Mouse (Mus musculus) midbrain, postnatal 0 days (tissue): ENCODE data around the gene Ost4. TPM values are rescaled to one million over a fixed set of nuclear protein-coding genes. Genes with fewer than 3 reads are reported as not detected.

Experiments used
- ATAC-seq: fragments of 200-750 bp; cut with Nextera tagmentation; 2 replicates; pipeline ENCODE4 v1.8.0; 2017; ENCODE audit warnings: moderate number of reproducible peaks, mild to moderate bottlenecking, moderate TSS enrichment, moderate library complexity; ENCODE audit not compliant: low FRiP score
- DNase-seq: peaks from one replicate; pipeline ENCODE4 v3.0.0-alpha.2; 2015; ENCODE audit warnings: low spot score
- H3K27ac ChIP-seq: fragments of 300-500 bp; sonication (generic); 2 replicates; pipeline ENCODE4 v1.5.1; 2014; ENCODE audit warnings: low read depth, mild to moderate bottlenecking, low read length, mixed read lengths
- H3K27me3 ChIP-seq: fragments of 300-500 bp; sonication (generic); 2 replicates; pipeline ENCODE4 v1.6.1; 2014; ENCODE audit warnings: low read length, control low read depth, mixed read lengths; ENCODE audit not compliant: insufficient read depth
- H3K36me3 ChIP-seq: fragments of 300-500 bp; sonication (generic); 2 replicates; pipeline ENCODE4 v1.6.1; 2014; ENCODE audit warnings: low read length, control low read depth, mixed read lengths; ENCODE audit not compliant: insufficient read depth
- H3K4me1 ChIP-seq: fragments of 300-500 bp; sonication (generic); 2 replicates; pipeline ENCODE4 v1.6.1; 2014; ENCODE audit warnings: mild to moderate bottlenecking, control low read depth, antibody characterized with exemption, low read length, mixed read lengths; ENCODE audit not compliant: insufficient read depth
- H3K4me2 ChIP-seq: fragments of 300-500 bp; sonication (generic); 2 replicates; pipeline ENCODE4 v1.6.1; 2014; ENCODE audit warnings: low read depth, mild to moderate bottlenecking, low read length, mixed read lengths; ENCODE audit not compliant: poor library complexity, severe bottlenecking
- H3K4me3 ChIP-seq: fragments of 300-500 bp; sonication (generic); 2 replicates; pipeline ENCODE4 v1.5.1; 2014; ENCODE audit warnings: low read depth, mild to moderate bottlenecking, low read length, moderate library complexity
- H3K9ac ChIP-seq: fragments of 300-500 bp; sonication (generic); replicated peaks from 2 replicates; pipeline ENCODE4 v1.6.1; 2014; ENCODE audit warnings: mild to moderate bottlenecking, low read length, moderate library complexity, mixed read lengths; ENCODE audit not compliant: poor library complexity, severe bottlenecking
- H3K9me3 ChIP-seq: fragments of 300-500 bp; sonication (generic); 2 replicates; pipeline ENCODE4 v1.6.1; 2016; ENCODE audit warnings: low read length, control low read depth
- CTCF ChIP-seq: IDR thresholded peaks from 2 replicates; pipeline ENCODE4 v1.5.1; 2016; ENCODE audit warnings: antibody characterized with exemption, mild to moderate bottlenecking
- WGBS: fragments of 180-500 bp; shearing (Covaris S2); extraction: QIAGEN DNeasy Blood & Tissue Kit; methylation state at CpG from one replicate; pipeline ENCODE4 v1.1.7; 2014; 5-methylcytosine and 5-hydroxymethylcytosine counted together
- polyA plus RNA-seq: library from polyadenylated mRNA; unstranded; fragments of >200 nt; fragmentation: Nextera tagmentation; extraction: Ambion mirVana; gene quantifications from 2 replicates; pipeline ENCODE4 v1.2.1, GENCODE M21; 2015
- total RNA-seq: library from RNA; depleted of rRNA; stranded (reverse); fragments of >200 nt; gene quantifications from 2 replicates; pipeline ENCODE4 v1.2.3, GENCODE M21; 2014; rRNA removed

Gene Ost4
- 123 and 126 TPM in 2 replicates for total RNA-seq
- 175 and 201 TPM in 2 replicates for polyA plus RNA-seq

DNA sequence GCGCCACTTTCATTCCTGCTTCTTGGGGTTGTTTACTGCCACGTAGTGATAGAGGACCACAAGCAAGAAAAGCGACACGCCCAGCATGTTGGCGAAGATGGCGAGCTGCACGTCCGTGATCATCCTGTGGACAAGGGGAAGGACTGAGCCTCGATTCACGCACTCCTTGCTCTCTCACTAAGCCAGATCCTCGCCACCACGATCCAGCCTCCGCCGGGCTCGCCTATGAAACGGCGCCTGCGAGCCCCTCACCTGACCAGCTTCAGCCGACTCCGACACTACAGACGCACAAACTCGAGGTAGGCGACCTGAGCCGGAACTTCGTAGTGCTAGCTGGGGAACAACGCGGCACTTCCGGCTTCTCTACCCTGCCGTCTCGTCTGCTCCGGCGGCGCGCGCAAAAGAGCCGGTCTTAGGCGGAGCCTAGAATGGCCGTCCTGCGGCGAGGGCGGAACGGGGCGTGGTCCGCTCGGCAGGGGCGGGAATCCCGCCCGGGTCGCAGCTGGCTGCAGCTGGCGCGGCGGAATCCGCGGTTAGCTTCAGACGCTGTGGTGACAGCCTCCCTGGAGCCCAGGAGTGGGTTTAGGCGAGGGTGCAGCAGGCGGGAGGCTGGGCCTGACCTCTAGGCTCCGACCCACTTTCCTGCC lies at the start of gene Ost4:
Ost4 (minus strand) TSS at position 376 of the 647 bp plus-strand sequence.
- Histone ChIP-seq H3K27me3 (no peaks in the 10 kb centered on the region), H3K4me3 (peak within 1 kb of the TSS; percentile 68), H3K4me2 (peak within 1 kb of the TSS; percentile 91), H3K9me3 (no peaks in the 10 kb centered on the region), H3K4me1 (peaks cover 8% of the 10 kb centered on the region; the same call in 1 of the 2 replicates), H3K36me3 (peaks cover 29% of the 10 kb centered on the region), H3K9ac (peak within 1 kb of the TSS; percentile 66), H3K27ac (peak within 1 kb of the TSS; percentile 71)
- DNase-seq (peak; percentile 96), ATAC-seq (peak; percentile 94)
- no peak for TF ChIP-seq CTCF
- WGBS = under 1% methylated on average over 58 of the region's 58 CpGs

DNA sequence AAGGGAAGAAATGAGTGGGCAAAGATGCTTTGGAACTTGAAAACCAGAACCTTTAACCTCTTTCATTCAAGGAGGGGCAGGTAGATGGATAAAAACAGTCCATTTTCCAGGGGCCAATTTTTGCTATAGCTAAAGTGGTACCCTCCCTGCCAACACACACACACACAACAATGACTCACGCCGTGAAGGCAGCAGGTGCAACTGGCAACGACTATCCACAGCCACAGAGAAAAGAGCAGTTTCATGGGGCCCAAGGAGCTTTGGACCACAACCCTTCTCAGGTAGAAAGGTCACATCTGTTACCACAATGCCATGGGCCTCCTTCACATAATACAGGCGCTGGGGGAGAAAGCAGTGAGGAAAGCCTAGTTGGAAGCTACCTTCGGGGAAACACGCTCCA lies 48.2 kb upstream of the Ost4 start:
- Histone ChIP-seq H3K27ac (no peak overlapping the region), H3K9ac (no peak overlapping the region), H3K36me3 (peaks cover 50% of the 10 kb centered on the region), H3K27me3 (no peaks in the 10 kb centered on the region), H3K4me3 (no peak overlapping the region), H3K9me3 (no peaks in the 10 kb centered on the region), H3K4me2 (no peak overlapping the region), H3K4me1 (peaks cover 17% of the 10 kb centered on the region; the same call in 1 of the 2 replicates)
- 97% methylated on average over 6 of the region's 6 CpGs for WGBS
- TF ChIP-seq CTCF = no peak
- DNase-seq (no peak), ATAC-seq (no peak)

DNA sequence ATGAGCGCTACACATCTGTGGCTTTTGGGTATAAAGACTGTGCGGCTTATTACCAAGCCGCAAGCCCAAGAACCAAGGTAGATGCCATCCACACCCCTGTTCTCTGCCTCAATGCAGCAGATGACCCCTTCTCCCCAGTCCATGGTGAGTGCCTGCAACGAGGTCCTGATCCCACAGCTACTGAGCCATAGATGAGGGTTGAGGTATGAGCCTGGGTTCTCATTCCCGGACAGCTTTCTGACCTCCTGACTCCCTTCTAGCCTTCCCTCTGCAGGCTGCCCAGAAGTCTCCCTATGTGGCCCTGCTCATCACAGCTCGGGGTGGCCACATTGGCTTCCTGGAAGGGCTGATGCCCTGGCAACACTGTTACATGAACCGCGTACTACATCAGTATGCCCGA lies 47.0 kb upstream of the Ost4 start:
- peaks cover 50% of the 10 kb centered on the region for H3K36me3 ChIP-seq

DNA sequence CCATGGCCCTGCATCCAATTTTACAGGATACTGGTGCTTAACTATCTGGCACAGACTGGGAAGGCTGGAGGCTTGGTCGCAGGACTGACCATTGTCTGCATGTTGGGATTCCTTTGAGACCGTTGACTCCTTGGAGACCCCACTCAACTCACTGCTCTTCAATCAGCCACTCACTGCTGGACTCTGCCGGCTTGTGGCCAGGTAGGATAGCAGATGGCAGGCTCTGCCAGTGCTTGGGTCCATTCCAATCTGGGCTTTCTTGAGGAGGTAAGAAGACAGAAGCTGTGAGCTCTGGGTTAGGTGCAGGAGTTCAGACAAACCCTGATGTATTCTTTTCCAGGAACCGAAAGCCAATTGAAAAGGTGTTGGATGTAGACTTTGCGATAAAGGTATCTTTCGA lies 46.5 kb upstream of the Ost4 start:
- H3K27ac ChIP-seq = no peak overlapping the region
- TF ChIP-seq CTCF = no peak
- peaks cover 16% of the 10 kb centered on the region; the same call in 1 of the 2 replicates for H3K4me1 ChIP-seq
- no peaks in the 10 kb centered on the region for H3K27me3 ChIP-seq
- peaks cover 50% of the 10 kb centered on the region for H3K36me3 ChIP-seq
- 93% methylated on average over 6 of the region's 6 CpGs for WGBS
- no peak overlapping the region for H3K9ac ChIP-seq
- no peak overlapping the region for H3K4me3 ChIP-seq
- no peak overlapping the region for H3K4me2 ChIP-seq
- ATAC-seq = no peak
- DNase-seq = no peak
- H3K9me3 ChIP-seq = no peaks in the 10 kb centered on the region

More for the DNA sequence above, 47.0 kb upstream of the Ost4 start:
- Histone ChIP-seq H3K4me3 (no peak overlapping the region), H3K27ac (no peak overlapping the region), H3K4me1 (peaks cover 20% of the 10 kb centered on the region; the same call in 1 of the 2 replicates), H3K9ac (no peak overlapping the region), H3K9me3 (no peaks in the 10 kb centered on the region), H3K27me3 (no peaks in the 10 kb centered on the region), H3K4me2 (no peak overlapping the region)
- ATAC-seq (no peak), DNase-seq (no peak)
- WGBS = 93% methylated on average over 9 of the region's 9 CpGs
- TF ChIP-seq CTCF = no peak

DNA sequence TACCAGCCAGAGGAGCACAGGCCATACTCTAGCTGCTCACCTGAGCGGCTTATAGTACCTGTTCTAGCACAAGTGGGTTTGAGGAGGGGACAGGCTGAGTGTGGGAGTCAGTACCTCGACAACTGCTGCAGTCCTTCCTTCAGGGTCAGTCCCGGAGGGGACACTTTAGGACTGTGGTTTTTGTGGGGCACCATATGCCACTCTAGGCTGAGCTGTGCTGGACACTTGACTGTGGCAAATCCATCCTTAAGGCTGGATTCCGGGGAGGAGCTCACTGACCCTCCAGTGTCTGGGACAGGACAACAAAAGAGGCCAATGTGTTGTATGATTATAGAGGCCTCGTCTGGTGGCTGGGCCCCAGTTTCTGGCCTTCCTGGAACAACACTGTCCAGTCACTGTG lies 45.0 kb upstream of the Ost4 start:
- H3K4me2 ChIP-seq = no peak overlapping the region
- peaks cover 40% of the 10 kb centered on the region for H3K36me3 ChIP-seq
- no peak overlapping the region for H3K27ac ChIP-seq
- peaks cover 4% of the 10 kb centered on the region; the same call in 1 of the 2 replicates for H3K4me1 ChIP-seq
- ATAC-seq = no peak
- no peak overlapping the region for H3K4me3 ChIP-seq
- H3K9ac ChIP-seq = no peak overlapping the region
- DNase-seq = no peak
- no peaks in the 10 kb centered on the region for H3K9me3 ChIP-seq
- no peaks in the 10 kb centered on the region for H3K27me3 ChIP-seq
- 83% methylated on average over 5 of the region's 5 CpGs for WGBS
- no peak for TF ChIP-seq CTCF

DNA sequence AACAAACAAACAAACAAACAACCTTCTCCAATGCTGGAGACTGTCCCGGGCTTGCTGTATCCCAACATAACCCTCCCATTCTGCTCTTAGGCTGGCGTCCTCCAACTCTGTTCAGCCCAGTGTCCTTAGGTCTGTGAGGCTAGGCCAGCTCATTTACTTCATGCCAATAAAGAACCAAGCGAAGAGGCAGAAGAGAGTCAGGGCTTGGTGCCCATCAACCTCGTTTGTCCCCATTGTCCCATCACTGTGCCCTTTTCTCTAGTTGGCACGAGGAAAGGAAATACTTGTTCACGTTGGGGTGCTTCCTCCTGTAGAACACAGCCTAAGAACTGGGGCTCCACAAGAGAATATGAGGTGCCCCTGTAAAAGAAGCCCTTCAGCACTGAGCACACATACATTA lies 44.1 kb upstream of the Ost4 start:
- DNase-seq (peak; percentile 58), ATAC-seq (no peak)
- H3K9me3 ChIP-seq = no peaks in the 10 kb centered on the region
- H3K9ac ChIP-seq = no peak overlapping the region
- no peak for TF ChIP-seq CTCF
- no peak overlapping the region for H3K27ac ChIP-seq
- H3K4me3 ChIP-seq = no peak overlapping the region
- 73% methylated on average over 6 of the region's 6 CpGs for WGBS
- H3K4me1 ChIP-seq = peaks cover 3% of the 10 kb centered on the region; the same call in 1 of the 2 replicates
- no peak overlapping the region for H3K4me2 ChIP-seq
- peaks cover 40% of the 10 kb centered on the region for H3K36me3 ChIP-seq
- H3K27me3 ChIP-seq = no peaks in the 10 kb centered on the region
